Mouse (Mus musculus) intestine, embryonic 14.5 days (tissue): Measurements from ENCODE around the gene Acrv1. TPM values are rescaled to one million over a fixed set of nuclear protein-coding genes. Genes with fewer than 3 reads are reported as not detected.
"Not testable (repeated sequence)": the region's sequence is repeated elsewhere in the genome, so short reads cannot be mapped to it uniquely, and the experiment has no call there.

Experiments
- ATAC-seq: fragments of 200-750 bp; cut with Nextera tagmentation; replicated peaks from 2 replicates; pipeline ENCODE4 v1.8.0; 2017; ENCODE audit warnings: low read depth, moderate number of reproducible peaks, moderate TSS enrichment, moderate library complexity; ENCODE audit not compliant: low FRiP score, low TSS enrichment
- DNase-seq: peaks from one replicate; pipeline ENCODE4 v3.0.0-alpha.2; 2018; ENCODE audit warnings: low spot score
- H3K27ac ChIP-seq: fragments of 300-500 bp; sonication (generic); 2 replicates; pipeline ENCODE4 v1.5.1; 2014; ENCODE audit warnings: low read depth, mild to moderate bottlenecking, control low read depth
- H3K27me3 ChIP-seq: fragments of 300-500 bp; sonication (generic); replicated peaks from 2 replicates; pipeline ENCODE4 v1.6.1; 2014; ENCODE audit warnings: low read length, control low read depth; ENCODE audit not compliant: control insufficient read depth, insufficient read depth
- H3K36me3 ChIP-seq: fragments of 300-500 bp; sonication (generic); 2 replicates; pipeline ENCODE4 v1.6.1; 2014; ENCODE audit warnings: low read length, control low read depth; ENCODE audit not compliant: control insufficient read depth, insufficient read depth
- H3K4me1 ChIP-seq: fragments of 300-500 bp; sonication (generic); replicated peaks from 2 replicates; pipeline ENCODE4 v1.6.1; 2014; ENCODE audit warnings: low read length, control low read depth, mixed read lengths; ENCODE audit not compliant: control insufficient read depth, insufficient read depth
- H3K4me2 ChIP-seq: fragments of 300-500 bp; sonication (generic); 2 replicates; pipeline ENCODE4 v1.6.1; 2014; ENCODE audit warnings: low read length
- H3K4me3 ChIP-seq: fragments of 300-500 bp; sonication (generic); 2 replicates; pipeline ENCODE4 v1.5.1; 2014; ENCODE audit warnings: low read depth, low read length, control low read depth, mixed read lengths
- H3K9ac ChIP-seq: fragments of 300-500 bp; sonication (generic); 2 replicates; pipeline ENCODE4 v1.6.1; 2014; ENCODE audit warnings: mild to moderate bottlenecking, low read length
- H3K9me3 ChIP-seq: fragments of 300-500 bp; sonication (generic); 2 replicates; pipeline ENCODE4 v1.6.1; 2016; ENCODE audit warnings: low read length, control low read depth; ENCODE audit not compliant: control insufficient read depth
- WGBS: fragments of 180-500 bp; shearing (Covaris S2); extraction: QIAGEN DNeasy Blood & Tissue Kit; methylation state at CpG from one replicate; pipeline ENCODE4 v1.1.7; 2014; 5-methylcytosine and 5-hydroxymethylcytosine counted together
- polyA plus RNA-seq: library from polyadenylated mRNA; unstranded; fragments of >200 nt; fragmentation: Nextera tagmentation; extraction: Ambion mirVana; gene quantifications from 2 replicates; pipeline ENCODE4 v1.2.1, GENCODE M21; 2014

The Acrv1 gene
- 0.05 TPM in 1 of 2 replicates, not detected in the other for polyA plus RNA-seq

- Histone ChIP-seq H3K9me3 (no peaks in the 10 kb centered on the region), H3K4me1 (no peaks in the 10 kb centered on the region), H3K9ac (no peak within 1 kb of the TSS), H3K4me3 (no peak within 1 kb of the TSS), H3K27ac (no peak within 1 kb of the TSS), H3K4me2 (no peak within 1 kb of the TSS), H3K27me3 (no peaks in the 10 kb centered on the region), H3K36me3 (no peaks in the 10 kb centered on the region)
- 72% methylated on average over 1 of the region's 1 CpGs for WGBS
- DNase-seq (no peak), ATAC-seq (no peak)
Observed at GRCm38 (mm10) chr9:36692920-36693319, at the start of gene Acrv1. Gene Acrv1 (plus strand): TSS chr9:36693220.

GRCm38 (mm10) chr9:36643276-36643675, 49.7 kb upstream of the Acrv1 start, which contains the start of gene A630095E13Rik:
Gene A630095E13Rik (minus strand): TSS chr9:36643376.
- 62% methylated on average over 3 of the region's 3 CpGs for WGBS
- H3K4me2 ChIP-seq: not testable (repeated sequence)

GRCm38 (mm10) chr9:36681424-36681823, 11.6 kb upstream of the Acrv1 start:
- Histone ChIP-seq H3K9ac (no peak overlapping the region), H3K36me3 (no peaks in the 10 kb centered on the region), H3K27me3 (no peaks in the 10 kb centered on the region), H3K27ac (no peak overlapping the region), H3K4me1 (no peaks in the 10 kb centered on the region), H3K4me2 (no peak overlapping the region), H3K4me3 (no peak overlapping the region), H3K9me3 (no peaks in the 10 kb centered on the region)
- ATAC-seq (no peak), DNase-seq (no peak)
- WGBS: 71% methylated on average over 2 of the region's 2 CpGs

More at GRCm38 (mm10) chr9:36643276-36643675, 49.7 kb upstream of the Acrv1 start, which contains the start of gene A630095E13Rik:
- not testable (repeated sequence) for H3K9ac ChIP-seq, H3K4me1 ChIP-seq, ATAC-seq, H3K36me3 ChIP-seq, H3K9me3 ChIP-seq, H3K27ac ChIP-seq, H3K4me3 ChIP-seq, DNase-seq, H3K27me3 ChIP-seq

GRCm38 (mm10) chr9:36687329-36687728, 5.7 kb upstream of the Acrv1 start:
- no peak for ATAC-seq
- no peaks in the 10 kb centered on the region for H3K27me3 ChIP-seq
- H3K4me1 ChIP-seq: no peaks in the 10 kb centered on the region
- no peak overlapping the region for H3K4me2 ChIP-seq
- H3K4me3 ChIP-seq: no peak overlapping the region
- no peaks in the 10 kb centered on the region for H3K36me3 ChIP-seq
- no peak for DNase-seq
- H3K27ac ChIP-seq: no peak overlapping the region
- no peaks in the 10 kb centered on the region for H3K9me3 ChIP-seq
- no peak overlapping the region for H3K9ac ChIP-seq

DNA sequence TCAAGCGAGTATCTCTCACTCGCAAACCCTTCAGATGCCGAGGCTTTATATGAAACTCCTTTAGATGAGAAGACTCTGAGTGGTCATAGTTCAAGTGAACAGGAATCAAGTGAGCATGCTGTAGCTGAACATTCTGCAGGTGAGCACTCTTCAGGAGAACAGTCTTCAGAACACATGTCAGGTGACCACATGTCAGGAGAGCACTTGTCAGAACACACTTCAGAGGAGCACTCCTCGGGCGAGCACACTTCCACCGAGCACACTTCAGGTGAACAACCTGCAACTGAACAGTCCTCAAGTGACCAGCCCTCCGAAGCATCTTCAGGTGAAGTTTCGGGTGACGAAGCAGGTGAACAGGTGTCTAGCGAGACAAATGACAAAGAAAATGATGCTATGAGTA, 1.3 kb downstream of the Acrv1 start:
- H3K9me3 ChIP-seq: no peaks in the 10 kb centered on the region
- ATAC-seq (no peak), DNase-seq (no peak)
- no peak overlapping the region for H3K9ac ChIP-seq
- no peak overlapping the region for H3K4me3 ChIP-seq
- H3K4me1 ChIP-seq: no peaks in the 10 kb centered on the region
- H3K27me3 ChIP-seq: no peaks in the 10 kb centered on the region
- H3K27ac ChIP-seq: no peak overlapping the region
- no peak overlapping the region for H3K4me2 ChIP-seq
- no peaks in the 10 kb centered on the region for H3K36me3 ChIP-seq
- 94% methylated on average over 10 of the region's 10 CpGs for WGBS

DNA sequence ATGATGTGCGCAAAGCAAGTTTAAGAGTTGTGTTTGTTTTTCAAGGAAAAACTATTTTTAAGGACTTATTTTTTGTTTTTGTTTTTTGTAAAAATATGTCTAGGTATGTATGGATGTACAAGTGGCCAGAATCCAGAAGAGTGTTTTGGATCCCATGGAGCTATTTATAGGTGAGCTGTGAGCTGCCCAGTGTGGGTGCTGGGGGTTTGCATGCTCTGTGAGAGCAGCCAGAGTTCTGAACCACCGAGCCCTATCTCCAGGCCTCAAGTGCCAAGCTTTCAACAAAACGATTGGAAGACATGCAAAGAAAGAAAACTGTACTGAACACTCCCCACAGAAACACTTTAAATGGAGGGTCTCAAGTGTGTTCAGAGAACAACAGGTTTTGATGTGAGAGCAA, 12.9 kb downstream of the Acrv1 start:
- 85% methylated on average over 3 of the region's 3 CpGs for WGBS
- H3K36me3 ChIP-seq: peaks cover 24% of the 10 kb centered on the region
- H3K27me3 ChIP-seq: no peaks in the 10 kb centered on the region
- H3K27ac ChIP-seq: no peak overlapping the region
- H3K4me3 ChIP-seq: no peak overlapping the region
- no peak overlapping the region for H3K4me2 ChIP-seq
- no peaks in the 10 kb centered on the region for H3K4me1 ChIP-seq
- H3K9ac ChIP-seq: no peak overlapping the region
- no peaks in the 10 kb centered on the region for H3K9me3 ChIP-seq
- no peak for ATAC-seq
- DNase-seq: no peak

- WGBS: 94% methylated on average over 6 of the region's 6 CpGs
- no peak for ATAC-seq
- Histone ChIP-seq H3K4me2 (no peak overlapping the region), H3K4me1 (no peaks in the 10 kb centered on the region), H3K27ac (no peak overlapping the region), H3K27me3 (no peaks in the 10 kb centered on the region), H3K36me3 (peaks cover 31% of the 10 kb centered on the region), H3K9me3 (no peaks in the 10 kb centered on the region), H3K9ac (no peak overlapping the region), H3K4me3 (no peak overlapping the region)
- no peak for DNase-seq
Observed at GRCm38 (mm10) chr9:36707304-36707703, 14.3 kb downstream of the Acrv1 start.

DNA sequence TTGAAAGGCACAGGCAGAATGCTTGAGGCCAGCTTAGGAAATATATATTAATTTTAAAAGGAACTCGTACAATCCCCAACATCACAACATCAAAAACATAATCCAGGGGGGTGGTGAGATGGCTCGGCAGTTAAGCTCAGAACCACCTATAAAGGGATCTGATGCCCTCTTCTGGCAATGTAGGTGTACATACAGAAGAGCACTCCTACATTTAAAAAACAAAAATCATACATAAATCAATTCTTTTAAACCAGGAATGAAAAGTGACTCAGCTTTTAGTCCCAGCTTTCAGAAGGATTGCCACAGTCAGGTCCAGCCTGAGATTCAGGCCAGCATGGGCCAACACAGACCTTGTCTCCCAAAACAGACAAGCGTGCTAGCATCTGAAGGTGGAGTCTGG, 23.6 kb downstream of the Acrv1 start:
- no peak overlapping the region for H3K27ac ChIP-seq
- no peaks in the 10 kb centered on the region for H3K27me3 ChIP-seq
- no peaks in the 10 kb centered on the region for H3K4me1 ChIP-seq
- ATAC-seq: no peak
- no peaks in the 10 kb centered on the region for H3K9me3 ChIP-seq
- H3K4me2 ChIP-seq: no peak overlapping the region
- H3K9ac ChIP-seq: no peak overlapping the region
- WGBS: 76% methylated on average over 3 of the region's 3 CpGs
- H3K4me3 ChIP-seq: no peak overlapping the region
- H3K36me3 ChIP-seq: peaks cover 68% of the 10 kb centered on the region
- no peak for DNase-seq
